Mouse (Mus musculus): ENCODE measurements at regions not wholly inside any gene's neighbourhood (a gene's known extent, or its start where the extent isn't known, plus 50 kb on each side); places are given as distances from the start of the nearest gene placed in this dataset.

DNA sequence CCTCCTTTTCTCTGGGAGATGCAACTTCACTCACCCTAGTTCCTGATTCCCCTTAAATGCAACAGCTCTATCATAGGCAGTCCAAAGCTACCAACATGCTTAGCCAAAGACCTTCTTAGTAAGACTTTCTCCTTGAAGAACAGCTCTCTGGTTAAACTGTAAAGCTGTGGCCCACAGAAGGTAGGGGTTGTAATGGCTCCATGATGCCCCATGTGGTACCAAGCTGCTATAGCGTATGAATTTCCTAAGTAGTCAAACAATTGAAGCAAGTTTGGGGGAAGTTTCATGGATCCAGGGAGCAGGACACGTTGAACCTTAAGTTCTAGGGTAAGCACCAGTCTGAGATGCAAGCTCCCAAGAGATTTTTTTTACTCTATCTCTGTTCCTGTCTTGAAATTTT is 236.1 kb upstream of the Irx5 start:
- no peak overlapping the region for H3K9ac ChIP-seq
- no peak overlapping the region for H3K27ac ChIP-seq
- H3K4me1 ChIP-seq = no peaks in the 10 kb centered on the region
- no peaks in the 10 kb centered on the region for H3K9me3 ChIP-seq (replicated peaks)
- ATAC-seq = no peak
- no peak overlapping the region for H3K4me2 ChIP-seq
- H3K27me3 ChIP-seq (replicated peaks) = peaks cover under 1% of the 10 kb centered on the region; the same call in 1 of the 2 replicates
- no peaks in the 10 kb centered on the region for H3K36me3 ChIP-seq
- WGBS (ENCODE audit: insufficient replicate concordance) = 26% methylated on average over 2 of the region's 2 CpGs
- H3K4me3 ChIP-seq = no peak overlapping the region

DNA sequence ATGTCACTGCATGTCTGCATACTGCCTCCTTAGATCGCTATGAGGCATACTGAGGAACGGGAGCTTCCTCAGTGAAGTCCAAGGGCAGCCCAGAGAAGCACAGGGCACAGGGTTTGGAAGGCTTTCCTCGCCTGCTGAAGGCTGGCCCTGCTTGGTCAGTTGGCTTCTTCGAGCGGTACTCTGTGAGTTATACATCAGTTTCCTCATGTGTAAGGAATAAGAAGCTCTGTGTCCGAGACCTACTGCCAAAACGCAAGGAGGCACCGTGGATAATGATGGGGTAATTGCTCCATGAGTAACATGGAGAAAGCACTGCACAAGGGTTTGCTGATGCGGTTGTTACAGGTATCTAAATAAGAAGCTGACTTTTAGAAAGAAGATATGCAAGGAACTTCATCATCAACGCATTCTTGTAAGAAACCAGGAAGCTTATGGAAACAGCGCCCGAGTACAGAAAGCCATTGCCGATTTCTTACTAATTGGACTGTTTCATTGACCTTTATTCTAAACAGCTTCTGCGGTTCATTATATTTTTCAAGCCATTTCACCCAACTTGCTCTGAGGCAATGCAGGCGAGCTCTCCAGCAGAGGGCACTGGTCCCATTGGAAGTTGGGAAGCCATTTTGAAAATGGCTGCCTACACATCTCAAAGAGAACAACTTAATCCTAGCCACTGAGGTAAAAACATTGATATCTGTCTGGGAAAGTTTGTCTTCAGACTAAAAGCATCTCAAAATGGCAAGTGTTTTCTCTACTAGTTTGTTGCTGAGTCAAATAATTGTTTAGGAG is 241.8 kb upstream of the Irx5 start:
- no peaks in the 10 kb centered on the region for H3K36me3 ChIP-seq
- 80% methylated on average over 15 of the region's 15 CpGs for WGBS (ENCODE audit: insufficient replicate concordance)
- H3K9me3 ChIP-seq (replicated peaks) = no peaks in the 10 kb centered on the region
- H3K4me3 ChIP-seq = no peak overlapping the region
- peaks cover 20% of the 10 kb centered on the region; the same call in 1 of the 2 replicates for H3K27me3 ChIP-seq (replicated peaks)
- no peak overlapping the region for H3K27ac ChIP-seq
- H3K4me2 ChIP-seq = no peak overlapping the region
- H3K4me1 ChIP-seq = no peaks in the 10 kb centered on the region
- ATAC-seq = no peak
- no peak overlapping the region for H3K9ac ChIP-seq

DNA sequence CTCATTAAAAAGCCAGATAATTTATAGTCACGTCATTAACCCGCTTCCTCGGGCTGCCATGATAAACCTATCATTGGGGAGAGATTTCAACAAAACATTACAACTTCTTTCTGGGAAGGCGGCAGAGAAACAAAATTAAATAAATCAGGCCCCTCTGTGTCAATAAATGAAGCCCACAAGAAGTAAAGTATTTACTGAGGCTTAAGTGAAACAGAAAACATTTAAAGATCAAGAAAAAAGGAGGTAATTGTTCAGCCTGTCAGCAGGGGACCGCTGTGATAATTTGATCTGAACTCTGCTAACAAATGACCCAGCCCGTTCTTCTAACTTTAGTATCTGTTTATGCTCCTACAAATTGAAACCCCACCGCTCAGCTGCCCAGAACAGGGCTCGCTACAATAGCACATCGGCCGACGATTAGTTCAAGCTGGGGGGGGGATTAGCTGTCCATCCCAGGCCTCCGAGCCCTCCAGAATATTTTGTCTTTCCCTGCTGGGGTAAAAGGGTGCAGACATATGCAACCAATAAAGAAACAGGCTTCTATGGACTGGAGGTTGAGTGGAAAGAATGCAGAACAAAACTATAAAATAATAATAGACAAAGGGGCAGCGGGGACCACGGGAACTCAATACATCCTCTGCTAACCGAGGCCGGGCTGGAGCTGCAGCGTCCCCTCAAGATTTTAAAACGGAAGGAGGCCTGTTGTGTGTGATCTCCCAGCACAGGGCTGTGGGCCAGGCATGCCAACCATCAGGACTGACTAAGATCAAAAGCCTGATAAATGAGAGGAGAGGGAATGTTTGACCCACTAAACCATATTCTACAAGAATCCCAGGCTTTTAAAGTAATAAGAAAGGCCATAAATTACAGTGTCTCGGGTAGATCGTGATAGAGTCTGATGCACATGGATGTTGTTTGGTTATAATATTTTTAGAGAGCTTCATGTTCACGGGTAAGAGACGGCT is 242.8 kb upstream of the Irx5 start:
- Histone ChIP-seq H3K36me3 (no peaks in the 10 kb centered on the region), H3K9me3 (replicated peaks) (no peaks in the 10 kb centered on the region), H3K4me1 (no peaks in the 10 kb centered on the region), H3K27me3 (replicated peaks) (peaks cover 20% of the 10 kb centered on the region; the same call in 1 of the 2 replicates), H3K27ac (no peak overlapping the region), H3K4me3 (no peak overlapping the region), H3K9ac (no peak overlapping the region), H3K4me2 (no peak overlapping the region)
- WGBS (ENCODE audit: insufficient replicate concordance) = 59% methylated on average over 22 of the region's 22 CpGs
- ATAC-seq = no peak

DNA sequence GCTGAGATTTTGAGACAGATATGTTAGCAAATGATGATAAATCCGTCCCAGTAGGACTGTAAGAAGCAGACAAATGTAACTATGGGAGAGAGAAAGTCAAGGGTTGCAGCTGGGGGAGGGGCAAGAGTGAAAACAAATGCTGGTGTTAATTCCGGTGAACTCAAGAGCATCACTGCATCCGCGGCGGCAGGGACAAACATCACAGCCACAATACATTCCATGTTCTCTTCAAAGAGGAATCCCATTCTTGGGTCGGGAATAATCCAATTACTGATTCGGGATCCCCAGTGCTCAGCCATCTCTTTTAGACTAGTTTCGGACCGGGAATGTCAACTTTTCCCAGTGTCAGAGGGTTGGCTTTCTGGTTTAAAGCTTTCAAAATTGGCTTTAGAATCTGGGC is 243.5 kb upstream of the Irx5 start:
- H3K9me3 ChIP-seq (replicated peaks) = no peaks in the 10 kb centered on the region

DNA sequence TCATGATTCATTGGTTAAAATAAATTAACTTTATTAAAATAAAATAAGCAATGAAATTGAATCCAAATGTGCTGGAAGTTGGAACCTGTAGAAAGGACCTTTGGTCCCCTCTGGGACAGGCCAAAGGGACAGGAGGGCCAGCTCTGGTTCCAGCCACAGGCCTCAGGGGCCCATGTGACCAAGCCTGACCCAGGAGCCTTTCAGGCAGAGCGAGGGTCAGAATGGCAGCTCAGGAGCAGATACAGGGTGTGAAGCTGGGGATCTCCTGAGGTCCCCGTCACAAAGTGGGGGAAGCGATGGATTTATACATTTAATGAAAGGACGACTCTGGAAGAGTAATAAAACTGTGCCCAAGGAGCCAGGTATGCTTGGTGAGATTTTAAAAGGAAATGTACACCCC is 244.0 kb upstream of the Irx5 start:
- Histone ChIP-seq H3K27me3 (replicated peaks) (peaks cover 20% of the 10 kb centered on the region; the same call in 1 of the 2 replicates), H3K9ac (no peak overlapping the region), H3K4me2 (no peak overlapping the region), H3K4me1 (no peaks in the 10 kb centered on the region), H3K27ac (no peak overlapping the region), H3K9me3 (replicated peaks) (no peaks in the 10 kb centered on the region), H3K4me3 (no peak overlapping the region), H3K36me3 (no peaks in the 10 kb centered on the region)
- no peak for ATAC-seq
- WGBS (ENCODE audit: insufficient replicate concordance) = 46% methylated on average over 4 of the region's 4 CpGs

More for the DNA sequence above, 243.5 kb upstream of the Irx5 start:
- H3K36me3 ChIP-seq = no peaks in the 10 kb centered on the region
- no peak overlapping the region for H3K4me3 ChIP-seq
- WGBS (ENCODE audit: insufficient replicate concordance) = 22% methylated on average over 9 of the region's 9 CpGs
- H3K27me3 ChIP-seq (replicated peaks) = peaks cover 20% of the 10 kb centered on the region; the same call in 1 of the 2 replicates
- no peak overlapping the region for H3K4me2 ChIP-seq
- no peaks in the 10 kb centered on the region for H3K4me1 ChIP-seq
- H3K27ac ChIP-seq = no peak overlapping the region
- no peak for ATAC-seq
- no peak overlapping the region for H3K9ac ChIP-seq

DNA sequence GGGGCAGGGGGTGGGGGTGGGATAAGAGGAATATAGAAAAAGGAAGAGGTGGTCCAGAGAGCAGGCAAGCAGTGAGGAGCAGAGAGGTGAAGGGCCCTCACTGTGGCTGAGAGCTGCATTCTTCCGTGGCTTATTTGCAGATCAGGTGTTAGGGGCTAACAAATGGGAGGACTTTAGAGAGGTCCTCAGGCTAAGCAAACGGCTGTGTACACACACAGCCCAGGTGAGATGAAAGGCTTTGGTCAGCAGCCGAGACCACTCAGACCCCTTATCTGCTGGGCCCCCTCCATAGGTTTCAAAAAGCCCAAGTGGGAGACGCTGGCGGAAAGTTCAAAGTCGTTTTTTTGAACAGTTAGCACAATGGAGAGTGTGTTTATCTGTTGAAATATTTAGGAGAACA is 252.9 kb upstream of the Irx5 start:
- ATAC-seq = no peak
- 37% methylated on average over 6 of the region's 6 CpGs for WGBS (ENCODE audit: insufficient replicate concordance)
- no peak overlapping the region for H3K4me2 ChIP-seq

DNA sequence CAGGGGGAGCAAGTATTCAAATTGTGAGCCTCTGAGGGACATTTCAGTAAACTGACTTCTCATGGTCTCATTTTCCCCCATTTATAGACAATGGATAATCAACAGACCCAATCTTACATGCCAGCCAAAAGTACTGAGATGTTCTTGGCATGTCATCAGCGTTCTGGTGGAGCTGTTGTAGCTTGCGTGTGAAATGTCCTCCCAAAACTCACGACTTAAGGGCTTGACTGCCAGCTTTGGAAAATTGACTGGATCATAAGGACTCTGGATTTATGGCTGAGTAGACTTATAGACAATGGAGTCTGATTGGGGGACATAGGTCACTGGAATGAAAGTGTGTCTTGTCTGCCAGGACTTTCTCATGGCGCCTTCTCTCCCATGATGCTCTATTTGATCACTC is 254.9 kb upstream of the Irx5 start:
- no peak for ATAC-seq
- Histone ChIP-seq H3K4me3 (no peak overlapping the region), H3K4me2 (no peak overlapping the region), H3K9ac (no peak overlapping the region), H3K36me3 (no peaks in the 10 kb centered on the region), H3K27ac (no peak overlapping the region), H3K27me3 (replicated peaks) (no peaks in the 10 kb centered on the region), H3K4me1 (no peaks in the 10 kb centered on the region), H3K9me3 (replicated peaks) (no peaks in the 10 kb centered on the region)
- WGBS (ENCODE audit: insufficient replicate concordance) = 72% methylated on average over 4 of the region's 4 CpGs

More for the DNA sequence above, 252.9 kb upstream of the Irx5 start:
- Histone ChIP-seq H3K36me3 (no peaks in the 10 kb centered on the region), H3K9ac (no peak overlapping the region), H3K9me3 (replicated peaks) (no peaks in the 10 kb centered on the region), H3K4me3 (no peak overlapping the region), H3K27me3 (replicated peaks) (no peaks in the 10 kb centered on the region), H3K4me1 (no peaks in the 10 kb centered on the region), H3K27ac (no peak overlapping the region)

DNA sequence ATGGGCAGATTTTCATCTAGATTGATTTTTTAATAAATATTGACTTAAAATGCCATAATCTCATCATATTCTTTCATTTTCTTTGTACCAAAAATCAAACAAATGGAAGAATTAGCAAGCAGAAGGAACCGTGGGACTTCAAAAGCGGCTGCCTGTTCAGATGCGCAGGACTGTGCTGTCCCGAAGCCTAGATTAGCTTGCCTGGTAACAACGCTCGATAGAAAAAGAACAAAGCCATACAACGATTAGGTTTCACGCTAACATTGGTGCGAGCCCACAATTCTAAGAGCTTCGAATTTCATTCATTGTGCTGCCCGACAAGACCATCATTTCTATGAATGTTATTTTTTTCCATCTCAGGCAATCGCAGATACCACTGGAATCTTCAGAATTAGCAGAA is 262.1 kb upstream of the Irx5 start:
- no peaks in the 10 kb centered on the region for H3K9me3 ChIP-seq (replicated peaks)
- H3K27me3 ChIP-seq (replicated peaks) = no peaks in the 10 kb centered on the region
- H3K4me3 ChIP-seq = no peak overlapping the region
- no peak overlapping the region for H3K9ac ChIP-seq
- H3K4me2 ChIP-seq = no peak overlapping the region
- H3K36me3 ChIP-seq = no peaks in the 10 kb centered on the region
- WGBS (ENCODE audit: insufficient replicate concordance) = 82% methylated on average over 12 of the region's 12 CpGs
- no peak for ATAC-seq
- no peak overlapping the region for H3K27ac ChIP-seq
- H3K4me1 ChIP-seq = no peaks in the 10 kb centered on the region

DNA sequence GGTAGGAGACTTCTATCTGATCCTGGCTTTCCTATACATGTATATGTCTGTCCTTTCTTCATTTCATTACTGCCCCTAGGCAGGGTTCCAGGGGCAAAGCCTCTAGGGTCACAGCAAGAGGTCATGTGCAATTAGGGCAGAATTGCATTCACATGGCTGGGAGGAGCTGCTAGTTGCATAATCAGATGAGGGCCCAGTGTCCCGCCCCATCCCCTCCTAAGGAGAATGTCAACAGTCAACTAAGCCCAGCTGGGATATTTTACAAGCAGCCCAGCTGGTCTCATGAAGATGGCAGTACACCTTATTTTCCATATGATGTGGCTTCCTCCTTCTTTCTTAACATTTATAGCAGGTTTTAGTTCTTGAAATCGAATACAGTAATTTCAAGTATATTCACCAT is 273.3 kb upstream of the Irx5 start:
- H3K4me2 ChIP-seq = no peak overlapping the region
- no peak for ATAC-seq
- no peak overlapping the region for H3K27ac ChIP-seq
- H3K4me1 ChIP-seq = no peaks in the 10 kb centered on the region
- no peak overlapping the region for H3K9ac ChIP-seq
- H3K9me3 ChIP-seq (replicated peaks) = no peaks in the 10 kb centered on the region
- H3K4me3 ChIP-seq = no peak overlapping the region
- H3K27me3 ChIP-seq (replicated peaks) = no peaks in the 10 kb centered on the region; the same call in 1 of the 2 replicates
- H3K36me3 ChIP-seq = no peaks in the 10 kb centered on the region
- WGBS (ENCODE audit: insufficient replicate concordance) = 46% methylated on average over 2 of the region's 2 CpGs

DNA sequence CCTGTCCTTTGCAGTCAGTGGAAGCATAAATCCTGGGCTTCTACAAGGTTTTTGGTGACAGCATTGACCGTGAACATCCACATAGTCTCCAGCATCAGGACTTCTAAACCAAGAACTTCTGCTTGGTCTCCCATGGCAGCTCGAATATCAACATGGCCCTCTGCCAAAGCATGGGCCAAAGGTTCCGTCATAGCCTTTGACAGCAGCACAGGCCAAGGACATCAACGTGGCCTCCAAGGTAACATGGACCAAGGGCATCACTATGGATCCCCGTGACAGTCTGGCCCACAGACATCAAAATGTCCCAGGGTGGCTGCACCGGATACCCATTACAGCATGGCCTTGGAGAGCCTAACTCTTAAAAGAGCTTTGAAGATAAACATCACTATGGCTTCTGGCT is 275.5 kb upstream of the Irx5 start:
- Histone ChIP-seq H3K36me3 (no peaks in the 10 kb centered on the region), H3K9ac (no peak overlapping the region), H3K27me3 (replicated peaks) (no peaks in the 10 kb centered on the region; the same call in 1 of the 2 replicates), H3K4me3 (no peak overlapping the region), H3K4me1 (no peaks in the 10 kb centered on the region), H3K4me2 (no peak overlapping the region), H3K27ac (no peak overlapping the region), H3K9me3 (replicated peaks) (no peaks in the 10 kb centered on the region)
- WGBS (ENCODE audit: insufficient replicate concordance) = 76% methylated on average over 6 of the region's 6 CpGs
- ATAC-seq = no peak

DNA sequence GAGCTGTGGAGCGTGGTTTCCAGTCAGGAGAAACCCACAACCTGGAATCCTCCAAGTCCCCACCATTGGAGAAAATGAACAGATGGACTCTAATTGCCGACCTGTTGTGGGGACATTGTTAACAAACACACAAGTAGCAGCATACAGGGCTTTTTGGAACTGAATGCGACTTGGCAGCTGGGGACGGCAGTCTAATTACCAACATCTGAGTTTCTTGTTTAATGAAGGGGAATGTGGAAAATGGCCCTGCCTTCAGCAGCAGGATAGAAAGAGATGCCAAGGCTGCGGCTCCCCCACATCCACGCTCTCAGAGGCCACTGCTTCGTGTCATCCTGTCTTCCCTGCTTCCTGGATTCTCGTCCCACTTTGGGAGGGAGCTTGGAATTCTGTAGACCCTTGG is 276.6 kb upstream of the Irx5 start:
- Histone ChIP-seq H3K4me3 (no peak overlapping the region), H3K36me3 (no peaks in the 10 kb centered on the region), H3K27ac (no peak overlapping the region), H3K4me2 (no peak overlapping the region), H3K4me1 (no peaks in the 10 kb centered on the region), H3K9me3 (replicated peaks) (no peaks in the 10 kb centered on the region), H3K27me3 (replicated peaks) (peaks cover under 1% of the 10 kb centered on the region), H3K9ac (no peak overlapping the region)
- WGBS (ENCODE audit: insufficient replicate concordance) = 65% methylated on average over 8 of the region's 8 CpGs
- no peak for ATAC-seq

DNA sequence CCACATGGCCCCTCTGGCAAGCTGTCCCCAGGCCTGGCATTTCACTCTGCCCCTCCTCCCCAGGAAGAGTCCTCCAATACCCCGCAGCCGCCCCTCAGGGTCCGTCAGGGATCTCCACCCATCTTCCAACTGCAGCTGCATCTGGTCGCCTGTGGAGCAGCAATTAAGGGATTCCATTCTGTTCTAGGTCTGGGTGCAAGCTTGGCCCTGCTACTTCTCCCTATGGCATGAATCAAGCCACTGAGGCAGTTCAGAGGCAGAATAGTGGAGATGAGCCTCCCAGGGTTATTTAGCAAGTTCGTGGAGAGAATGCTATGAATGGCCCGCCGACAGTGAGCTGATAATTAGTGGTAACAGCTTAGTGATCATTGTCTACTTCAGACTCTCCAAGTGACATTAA is 275.7 kb upstream of the Irx3 start:
- Histone ChIP-seq H3K9ac (no peak overlapping the region), H3K36me3 (no peaks in the 10 kb centered on the region), H3K4me2 (no peak overlapping the region), H3K27me3 (replicated peaks) (peaks cover 31% of the 10 kb centered on the region), H3K9me3 (replicated peaks) (no peaks in the 10 kb centered on the region), H3K4me1 (no peaks in the 10 kb centered on the region), H3K27ac (no peak overlapping the region), H3K4me3 (no peak overlapping the region)
- 53% methylated on average over 7 of the region's 7 CpGs for WGBS (ENCODE audit: insufficient replicate concordance)
- no peak for ATAC-seq

All from liver, embryonic 12.5 days (tissue).